Mouse (Mus musculus): ENCODE data around the gene Pkp4. TPM values are rescaled to one million over a fixed set of nuclear protein-coding genes. Genes with fewer than 3 reads are reported as not detected.

Gene Pkp4
- 100 to 1,000 TPM; 223 to 274 (median 244) TPM for total RNA-seq (2022)

DNA sequence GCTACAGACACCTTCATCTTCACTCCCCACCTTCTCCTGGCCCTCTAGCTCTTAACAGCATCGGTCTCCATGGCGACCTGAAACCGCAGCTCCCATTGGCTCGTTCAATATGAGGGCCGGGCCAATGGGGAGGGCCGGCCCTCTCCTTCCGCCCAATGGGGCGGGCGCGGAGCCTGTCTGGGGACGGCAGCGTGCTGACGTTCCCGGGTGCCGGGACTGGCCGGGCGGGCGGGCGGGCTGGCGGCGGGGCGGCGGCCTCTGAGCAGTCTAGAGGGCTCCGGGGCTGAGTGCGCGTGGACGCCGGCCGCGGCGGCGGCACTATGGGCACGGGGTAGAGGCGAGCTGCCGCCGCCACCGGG is at the start of gene Pkp4, which contains the start of gene Ccdc148:
TSS of gene Pkp4 (plus strand) at position 246 of the 359 bp plus-strand sequence.
TSS of gene Ccdc148 (minus strand) at position 79 of the 359 bp plus-strand sequence.
- peak; percentile 67 to 95 for DNase-seq (ENCODE audit: low spot score in 2 of 2)

DNA sequence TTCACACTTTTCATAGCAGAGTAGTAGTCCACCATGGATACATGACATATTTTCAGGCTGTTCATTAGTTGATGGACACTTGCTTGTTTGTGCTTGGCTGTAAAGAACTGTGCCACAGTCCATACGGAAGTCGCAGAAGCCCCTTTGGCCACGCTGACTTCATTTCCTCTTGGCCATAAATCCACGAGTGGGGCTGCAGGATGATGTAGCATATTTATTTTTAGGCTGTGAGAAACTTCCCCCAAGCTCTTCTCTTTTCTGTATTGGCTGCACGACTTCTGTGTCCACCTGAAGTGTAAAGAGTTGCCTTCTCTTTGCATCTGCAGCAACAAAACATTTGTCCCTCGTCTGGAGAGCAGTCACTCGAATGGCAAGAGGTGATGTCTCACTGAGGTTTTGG is 31.6 kb upstream of the Pkp4 start:
- DNase-seq (ENCODE audit: low spot score in 2 of 2): no peak

DNA sequence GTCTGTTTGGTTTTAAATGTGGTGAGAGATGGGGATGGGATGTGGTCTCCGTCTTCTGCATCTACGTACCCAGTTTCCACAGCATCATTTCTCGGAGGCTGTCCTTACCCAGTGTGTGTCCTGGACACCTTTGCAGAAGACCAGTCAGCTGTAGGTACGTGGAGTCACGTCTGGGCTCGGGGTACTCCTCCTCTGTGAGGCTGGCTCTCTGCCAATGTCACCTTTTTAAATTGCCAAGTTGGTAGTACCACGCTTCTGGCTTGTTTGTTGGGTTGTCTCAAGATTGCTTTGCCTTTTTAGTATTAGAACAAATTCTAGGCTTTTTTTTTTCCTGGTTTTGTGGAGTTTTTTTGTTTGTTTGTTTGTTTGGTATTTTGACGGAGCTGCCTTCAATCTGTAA is 30.8 kb upstream of the Pkp4 start:
- no peak for DNase-seq (ENCODE audit: low spot score in 2 of 2)

DNA sequence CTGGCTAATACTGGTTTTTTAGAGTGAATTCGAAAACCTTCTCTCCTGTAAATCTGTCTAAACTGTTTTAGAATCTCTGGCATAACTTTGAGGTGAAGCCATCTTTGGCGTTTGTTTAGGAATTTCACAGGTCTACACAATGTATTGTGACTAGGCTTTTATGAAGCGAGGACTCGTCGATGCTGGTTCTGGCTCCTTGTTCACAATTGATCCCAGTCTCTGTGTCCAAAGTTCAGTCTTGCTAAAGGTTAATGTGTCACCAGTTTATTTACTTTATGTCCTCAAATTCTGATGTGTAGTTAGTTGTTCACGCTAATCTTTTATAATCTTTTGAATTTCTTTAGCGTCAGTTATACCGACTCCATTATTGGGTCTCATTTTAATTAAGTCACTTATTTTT is 29.6 kb upstream of the Pkp4 start:
- DNase-seq (ENCODE audit: low spot score in 2 of 2): no peak

DNA sequence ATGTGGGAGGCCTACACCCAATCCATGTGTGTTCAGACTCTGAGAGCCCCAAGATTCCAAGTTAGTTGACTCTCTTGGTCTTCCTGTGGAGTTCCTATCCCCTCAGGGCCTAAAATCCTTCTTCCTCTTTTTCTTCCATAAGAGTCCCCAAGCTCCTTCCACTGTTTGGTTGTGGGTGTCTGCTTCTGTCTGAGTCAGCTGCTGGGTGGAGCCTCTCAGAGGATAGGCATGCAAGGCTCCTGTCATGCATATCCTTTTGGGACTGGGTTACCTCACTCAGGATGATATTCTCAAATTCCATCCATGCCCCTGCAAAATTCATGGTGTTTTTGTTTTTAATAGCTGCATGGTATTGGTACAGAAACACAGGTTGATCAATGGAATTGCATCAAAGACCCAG is 5.2 kb upstream of the Pkp4 start:
- DNase-seq (ENCODE audit: low spot score in 2 of 2): no peak

DNA sequence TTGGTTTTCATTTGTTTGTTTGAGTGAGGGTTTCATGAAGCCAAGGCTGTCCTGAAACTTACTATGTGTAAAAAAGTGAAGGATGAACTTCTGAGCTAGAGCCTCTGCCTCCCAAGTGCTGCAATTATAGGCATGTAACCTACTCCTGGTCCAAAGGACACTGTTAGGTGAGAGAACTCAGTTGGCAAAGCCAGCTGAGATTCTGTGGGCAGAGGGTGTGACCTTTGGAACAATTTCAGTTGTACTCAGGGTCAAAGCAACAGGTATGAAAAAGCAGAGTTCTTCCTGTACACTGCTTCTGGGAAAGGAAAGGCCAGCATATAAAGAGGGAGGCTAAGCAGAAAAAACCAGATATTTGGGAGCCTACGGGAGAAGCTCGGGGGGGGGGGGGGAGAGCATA is 2.5 kb upstream of the Pkp4 start:
- no peak for DNase-seq (ENCODE audit: low spot score in 2 of 2)

DNA sequence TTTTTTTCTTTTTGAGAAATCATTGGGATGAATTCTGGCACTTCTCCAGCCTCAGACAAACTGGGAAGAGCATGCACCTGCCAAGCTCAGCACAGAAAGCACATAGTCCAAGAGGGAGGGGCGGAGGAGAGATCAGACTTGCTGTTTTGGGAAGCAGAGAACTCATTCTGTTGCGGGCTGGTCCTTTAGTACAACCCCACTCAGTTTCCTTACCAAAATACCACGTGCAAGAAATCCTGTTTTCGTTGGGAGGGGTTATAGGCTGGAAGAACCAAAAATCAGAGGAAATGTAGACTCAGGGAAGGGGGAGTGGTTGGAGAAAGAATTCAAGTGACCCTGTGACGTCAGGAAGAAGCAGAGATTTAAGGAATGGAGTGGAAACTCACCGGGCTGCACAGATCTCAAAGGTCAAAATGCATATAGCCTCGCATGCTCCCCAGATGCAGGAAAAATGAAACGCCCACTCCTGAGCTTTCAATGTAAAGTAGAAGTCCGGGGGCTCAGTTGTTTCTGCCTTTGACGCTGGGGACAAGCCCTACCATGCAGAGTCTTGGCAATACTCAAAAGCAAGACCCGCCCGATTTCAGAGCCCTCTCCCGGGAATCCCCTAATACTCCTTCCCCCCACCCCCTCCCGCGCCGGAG is 567 bp upstream of the Pkp4 start:
- peak in 1 of 2 experiments; percentile 35 for DNase-seq (ENCODE audit: low spot score in 2 of 2)

DNA sequence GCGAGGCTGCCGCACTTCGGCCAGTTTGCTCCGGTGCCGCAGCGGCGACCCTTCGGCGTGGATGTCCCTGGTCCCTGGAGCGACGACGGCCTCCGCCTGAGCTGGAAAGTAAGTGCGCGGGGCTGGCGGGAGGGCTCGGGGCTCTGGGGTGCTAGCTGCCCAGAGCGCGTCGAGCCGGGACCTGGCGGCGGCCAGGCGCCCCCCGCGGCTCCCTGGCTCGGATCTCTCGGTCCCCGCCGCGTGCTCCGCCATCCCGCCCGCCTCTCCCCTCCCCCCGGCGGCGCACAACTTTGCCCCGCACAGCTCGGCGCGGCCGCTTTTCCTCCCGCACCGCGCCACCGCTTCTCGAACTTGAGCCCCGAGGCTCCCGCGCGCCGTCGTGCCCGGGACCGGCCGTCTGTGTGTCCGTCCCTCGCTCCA is 381 bp downstream of the Pkp4 start:
- no peak for DNase-seq (ENCODE audit: low spot score in 2 of 2)

DNA sequence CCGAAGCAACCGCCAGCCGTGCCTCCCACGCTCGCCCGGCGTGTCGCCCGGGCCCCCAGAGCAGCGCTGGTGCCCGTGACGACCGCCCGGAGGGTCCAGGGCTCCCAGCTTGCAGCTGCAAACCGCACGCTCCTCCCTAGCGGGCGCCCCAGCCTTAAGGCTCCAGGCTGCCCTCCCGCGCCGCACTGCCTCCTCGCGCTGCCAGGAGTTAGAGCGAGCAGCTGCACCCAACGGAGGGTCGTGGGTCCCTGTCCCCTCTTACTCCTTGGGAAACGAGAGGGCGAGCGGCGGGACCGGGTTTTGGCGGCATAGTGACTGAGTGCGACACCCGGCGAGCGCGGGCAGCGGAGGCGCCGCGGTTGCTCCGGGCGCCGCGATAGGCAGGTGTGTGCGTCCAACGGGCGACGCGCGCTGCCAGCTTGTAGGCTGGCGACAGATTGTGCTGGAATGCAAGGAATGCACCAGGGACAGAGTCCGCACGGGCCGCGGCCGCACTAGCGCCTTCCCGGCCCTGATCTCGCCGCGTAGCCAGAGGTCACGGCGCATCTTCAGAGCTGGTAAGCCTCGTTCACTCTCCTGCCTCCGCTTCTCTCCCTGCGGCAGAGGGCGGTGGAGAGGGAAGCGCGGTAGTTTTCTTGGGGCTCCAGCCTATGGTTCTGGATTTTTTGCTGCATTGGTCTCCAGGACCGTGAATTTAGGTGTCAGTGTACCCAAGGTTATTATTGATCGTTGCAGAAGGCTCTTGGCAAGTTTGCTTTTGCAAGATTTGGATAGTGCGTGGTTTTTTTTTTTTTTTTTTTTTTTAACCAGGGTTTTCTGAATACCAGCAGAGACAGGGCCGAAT is 1.0 kb downstream of the Pkp4 start:
- DNase-seq (ENCODE audit: low spot score in 2 of 2): peak; percentile 64 to 67

DNA sequence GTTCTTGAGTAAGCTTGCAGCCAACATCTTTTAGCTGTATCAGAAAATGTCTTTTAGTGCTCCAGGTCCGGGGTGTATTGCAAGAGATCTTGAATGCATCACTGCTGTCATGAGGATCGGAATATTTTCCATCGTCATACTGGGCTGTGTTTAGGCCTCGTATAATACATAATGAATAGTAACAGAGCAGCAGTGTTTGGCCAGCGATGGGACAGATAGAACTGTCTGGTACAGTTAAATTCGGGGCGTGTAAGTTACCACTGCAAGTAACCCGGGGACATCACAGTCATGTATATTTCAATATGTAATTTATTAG is 1.6 kb downstream of the Pkp4 start:
- DNase-seq (ENCODE audit: low spot score in 2 of 2): no peak

DNA sequence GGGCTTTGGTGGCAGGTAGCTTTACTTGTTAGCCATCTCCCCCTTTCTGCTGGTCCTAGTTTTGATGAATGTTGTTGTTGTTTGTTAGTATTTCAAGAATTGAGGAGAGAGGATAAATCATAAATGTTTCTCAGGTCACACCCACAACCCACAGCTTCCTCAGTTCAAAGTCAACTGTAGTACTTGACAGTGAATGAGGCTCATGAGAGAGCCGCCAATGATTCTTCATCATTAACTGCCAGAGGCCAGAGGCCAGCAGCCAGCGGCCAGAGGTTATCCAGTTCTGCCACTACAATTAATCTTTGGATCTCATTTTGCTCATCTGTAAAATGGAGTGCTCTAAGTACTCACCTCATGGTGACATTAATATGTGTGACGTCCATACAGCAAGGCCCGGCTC is 6.3 kb downstream of the Pkp4 start:
- no peak for DNase-seq (ENCODE audit: low spot score in 2 of 2)

DNA sequence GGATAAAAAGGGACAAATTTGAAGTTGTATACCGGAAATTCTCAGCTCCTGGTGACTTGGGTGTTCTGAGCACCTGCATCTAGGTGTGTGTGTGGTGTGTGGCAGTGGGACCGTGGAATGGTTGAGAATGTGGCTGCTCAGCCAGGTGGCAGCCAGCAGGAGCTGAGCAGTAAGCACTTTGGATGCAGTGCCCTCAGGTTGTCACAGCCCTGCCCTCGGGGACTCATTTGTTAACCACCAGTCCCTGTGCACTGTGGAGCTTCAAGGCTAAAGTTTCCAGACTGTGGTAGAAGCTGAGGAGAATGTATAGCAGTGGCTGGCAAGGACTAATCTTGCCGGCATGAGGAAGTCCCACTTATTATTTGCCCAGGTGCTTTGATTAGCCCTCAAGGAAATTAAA is 7.2 kb downstream of the Pkp4 start:
- DNase-seq (ENCODE audit: low spot score in 2 of 2): no peak

DNA sequence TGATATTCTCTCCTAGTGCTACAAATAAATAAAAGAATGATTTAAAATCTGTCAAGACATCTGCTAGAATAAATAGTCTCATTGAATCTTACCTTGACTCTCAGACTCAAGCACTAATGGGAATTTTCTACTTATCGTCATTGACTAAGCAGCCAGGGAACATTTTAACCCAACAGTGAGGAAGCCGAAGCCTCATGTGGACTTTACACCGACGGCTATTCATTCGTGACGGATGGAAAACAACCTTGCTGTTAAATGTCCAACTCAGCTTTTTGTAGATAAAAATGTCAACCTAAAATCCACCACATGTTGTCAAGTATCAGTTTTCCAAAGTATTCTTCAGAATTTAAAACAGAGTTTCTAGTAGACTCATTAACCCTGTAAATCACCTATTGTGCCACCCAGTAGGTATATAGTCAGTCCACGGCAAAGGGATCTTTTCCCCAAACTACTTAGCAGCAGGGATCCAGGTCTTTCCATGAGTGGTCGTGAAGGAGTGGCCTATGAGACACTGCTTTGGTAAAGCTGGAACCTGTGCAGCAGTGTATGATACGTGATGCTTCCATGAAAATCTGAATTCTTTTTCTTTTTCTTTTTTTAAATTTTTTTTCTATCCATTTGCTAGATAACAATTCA is 9.0 kb downstream of the Pkp4 start:
- DNase-seq (ENCODE audit: low spot score in 2 of 2): no peak

DNA sequence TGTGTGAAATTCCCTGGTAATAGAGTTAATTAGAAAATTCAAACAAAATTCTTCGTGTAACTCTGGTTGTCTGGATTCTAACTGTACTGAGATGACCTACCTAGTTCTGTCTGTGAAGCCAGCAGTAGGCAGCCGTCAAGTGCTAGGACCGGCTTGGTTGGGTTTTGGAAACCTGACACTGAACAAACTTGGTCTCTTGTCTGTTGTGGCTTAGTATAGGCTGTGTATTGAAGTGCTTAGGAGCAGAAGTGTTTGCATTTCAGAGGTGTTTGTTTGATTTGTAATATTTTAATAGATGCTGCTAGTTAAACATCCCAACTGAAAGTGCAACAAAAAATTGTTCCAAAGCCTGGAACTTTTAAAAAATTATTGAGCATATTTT is 9.5 kb downstream of the Pkp4 start:
- no peak for DNase-seq (ENCODE audit: low spot score in 2 of 2)

DNA sequence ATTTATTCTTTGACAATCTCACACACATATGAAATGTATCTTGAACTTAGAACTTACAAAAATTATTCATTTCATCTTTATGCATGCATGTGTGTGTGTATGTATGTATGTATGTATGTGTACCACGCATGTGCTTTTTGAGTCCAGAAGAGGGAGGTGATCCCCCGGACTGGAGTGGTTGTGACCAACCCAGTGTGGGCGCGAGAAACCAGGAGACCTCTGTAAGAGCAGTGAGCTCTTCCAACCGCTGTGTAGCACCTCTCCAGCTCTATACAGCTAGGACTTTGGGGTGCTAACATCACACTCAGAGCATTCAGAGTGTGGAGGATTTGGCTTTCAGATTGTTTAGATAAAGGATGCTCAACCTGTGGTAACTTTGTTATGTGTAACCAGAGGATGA is 9.9 kb downstream of the Pkp4 start:
- DNase-seq (ENCODE audit: low spot score in 2 of 2): no peak

DNA sequence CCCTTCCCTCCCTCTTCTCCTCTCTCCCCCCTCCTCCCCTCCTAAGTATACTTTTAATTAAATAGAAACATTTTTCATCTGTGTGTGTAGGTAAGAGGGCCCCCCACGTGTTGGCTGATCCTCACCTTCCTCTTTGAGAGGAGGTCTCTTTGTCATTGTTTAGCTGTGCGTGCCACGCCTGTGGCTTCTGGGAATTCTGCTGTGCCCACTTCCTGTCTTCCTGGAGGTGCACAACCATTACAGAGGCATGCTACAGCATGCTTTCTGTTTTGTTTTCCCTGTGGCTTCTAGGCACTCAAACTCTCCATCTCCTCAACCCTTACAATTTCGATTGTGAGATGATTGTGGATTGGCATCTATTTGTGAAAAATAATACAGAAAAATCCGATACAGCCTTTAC is 10.9 kb downstream of the Pkp4 start:
- DNase-seq (ENCODE audit: low spot score in 2 of 2): no peak

DNA sequence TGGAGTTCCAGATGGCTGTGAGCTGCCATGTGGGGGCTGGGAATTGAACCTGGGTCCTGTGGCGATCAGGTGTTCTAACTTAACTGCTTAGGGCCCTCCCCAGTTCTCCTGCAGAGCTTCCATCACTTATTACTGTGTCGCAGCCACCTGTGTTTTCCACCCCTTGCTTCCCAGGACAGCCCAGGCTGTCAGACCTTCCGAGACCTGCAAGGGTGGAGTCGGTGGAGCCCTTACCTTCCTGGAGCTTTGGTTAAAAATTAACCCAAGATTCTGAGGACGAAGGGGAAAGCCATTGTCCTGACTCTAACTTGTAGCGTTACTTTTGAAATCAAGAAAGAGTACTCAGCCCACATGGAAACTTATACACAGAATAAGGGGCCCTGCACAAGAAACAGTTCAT is 15.3 kb downstream of the Pkp4 start:
- DNase-seq (ENCODE audit: low spot score in 2 of 2): no peak

DNA sequence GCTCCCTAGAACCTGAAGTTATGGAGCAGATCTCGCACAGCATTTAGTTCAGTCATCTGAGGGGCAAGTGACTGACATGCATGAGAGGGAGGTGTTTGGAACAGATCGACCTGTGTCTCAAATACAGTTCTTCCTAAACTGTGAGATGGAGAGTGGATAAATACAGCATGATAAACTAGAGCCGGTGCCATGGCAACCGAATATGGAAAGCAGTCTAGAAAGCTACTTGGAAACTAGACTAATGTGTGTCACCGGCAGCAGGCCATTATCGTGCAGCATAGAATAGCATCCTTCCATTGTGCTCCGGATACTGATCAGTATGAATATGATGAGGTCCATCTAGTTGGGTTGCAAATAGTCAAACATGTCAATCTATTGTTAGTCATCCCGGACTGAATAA is 17.5 kb downstream of the Pkp4 start:
- peak in 1 of 2 experiments; percentile 67 for DNase-seq (ENCODE audit: low spot score in 2 of 2)

DNA sequence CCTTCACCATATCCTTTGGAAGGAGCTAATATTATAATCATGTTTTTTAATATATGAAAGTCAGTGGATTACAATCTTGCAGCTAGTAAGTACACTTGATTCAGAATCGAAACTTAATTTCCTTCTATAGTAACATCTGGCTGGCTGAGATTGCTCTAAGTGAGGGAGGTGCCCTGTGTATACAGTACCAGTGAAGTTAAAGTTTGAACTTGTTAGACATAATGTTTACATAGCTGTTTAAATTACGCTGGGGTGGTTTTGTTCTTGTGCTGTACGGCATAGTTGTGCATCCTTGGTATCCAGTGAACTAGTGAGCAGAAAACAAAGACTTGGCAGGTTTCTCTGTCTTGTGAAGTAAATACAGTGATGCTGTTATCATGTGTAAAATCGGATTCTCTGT is 18.3 kb downstream of the Pkp4 start:
- DNase-seq (ENCODE audit: low spot score in 2 of 2): no peak

DNA sequence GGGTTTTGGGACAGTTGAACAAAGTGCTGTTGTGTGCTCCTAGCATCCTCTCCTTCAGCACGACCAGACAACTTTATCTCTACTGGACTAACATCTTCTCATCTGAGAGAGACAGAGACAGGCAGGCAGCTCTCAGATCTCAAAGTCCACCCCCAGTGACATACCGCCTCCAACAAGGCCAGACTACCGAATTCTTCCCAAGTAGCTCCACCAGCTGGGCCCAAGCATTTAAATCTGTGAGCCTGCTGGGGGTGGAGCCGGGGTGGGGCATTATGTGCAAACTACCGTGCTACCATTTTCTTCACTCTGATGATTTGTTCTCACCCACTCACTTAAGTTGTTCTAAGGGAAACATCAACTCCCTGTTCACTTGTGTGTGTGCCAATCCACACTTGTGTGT is 18.8 kb downstream of the Pkp4 start:
- DNase-seq (ENCODE audit: low spot score in 2 of 2): no peak

DNA sequence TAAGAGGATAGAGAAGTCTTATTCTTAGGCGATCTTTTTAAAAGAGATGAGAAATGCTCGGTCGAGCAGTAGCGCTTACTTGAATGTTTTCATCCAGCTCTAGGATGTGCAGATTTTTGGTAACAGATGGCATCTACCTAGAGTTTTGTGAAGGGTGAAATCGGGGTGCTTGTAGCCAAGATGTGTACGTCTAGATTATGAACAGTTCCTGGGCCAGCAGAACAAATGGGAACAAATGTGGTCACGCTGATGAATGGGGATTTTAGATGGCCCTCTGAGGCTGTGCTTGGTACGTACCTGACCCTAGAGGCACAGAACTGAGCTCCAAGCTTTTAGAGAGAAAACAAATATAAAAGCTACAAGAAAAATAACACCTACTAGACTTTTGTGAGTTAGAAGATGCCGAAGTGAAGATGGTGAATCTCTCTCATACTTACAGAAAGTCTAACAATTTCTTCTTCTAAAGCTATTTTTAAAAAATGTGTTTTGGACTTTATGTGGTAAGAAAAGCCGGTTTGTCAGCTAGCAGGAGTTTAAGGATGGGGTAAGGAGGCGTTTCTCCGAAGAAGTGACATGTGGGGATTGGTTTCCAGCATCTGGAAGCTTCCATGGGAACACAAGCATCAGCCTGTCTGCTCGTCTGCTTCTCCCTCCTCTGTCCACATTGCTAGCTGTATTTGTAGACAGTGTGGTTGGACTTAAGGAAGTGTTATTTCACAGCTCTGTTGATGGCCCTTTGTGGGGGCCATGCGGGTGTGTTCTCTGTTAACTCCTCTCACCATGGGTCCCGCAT is 20.9 kb downstream of the Pkp4 start:
- no peak for DNase-seq (ENCODE audit: low spot score in 2 of 2)

DNA sequence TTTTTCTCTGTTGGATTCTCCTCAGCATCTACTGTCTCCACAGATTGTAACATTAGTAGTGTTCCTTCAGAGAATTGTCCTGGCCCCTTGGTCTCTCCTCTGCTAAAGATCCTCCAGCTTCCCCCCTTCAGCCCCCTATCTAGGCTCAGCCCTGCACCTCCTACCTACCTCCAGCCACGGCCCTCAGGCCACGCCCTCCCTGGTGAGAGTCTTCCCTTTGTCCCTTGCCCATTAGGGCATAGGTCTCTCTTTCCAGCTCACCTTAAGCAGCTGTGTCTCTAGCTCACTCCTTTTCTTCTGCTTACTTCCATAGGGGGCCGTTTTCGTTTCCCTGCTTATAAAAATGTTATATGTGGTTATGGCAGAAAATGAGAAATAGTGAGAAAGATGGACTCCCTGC is 22.9 kb downstream of the Pkp4 start:
- no peak for DNase-seq (ENCODE audit: low spot score in 2 of 2)

Data from left cerebral cortex, adult 8-10 months (tissue).